Mouse (Mus musculus): Measurements from ENCODE around the gene Phf10.
"Not testable (repeated sequence)": the region's sequence is repeated elsewhere in the genome, so short reads cannot be mapped to it uniquely, and the experiment has no call there.

Gene Phf10

GRCm38 (mm10) chr17:14960951-14961556 is at the start of gene Phf10:
Phf10 (minus strand) TSS chr17:14961273.
- not testable (repeated sequence) for DNase-seq (ENCODE audit: low read depth, low spot score)

GRCm38 (mm10) chr17:15009706-15010413 is 48.8 kb upstream of the Phf10 start, which contains the start of gene Gm3435:
Gm3435 (plus strand) TSS chr17:15010176.
- not testable (repeated sequence) for DNase-seq (ENCODE audit: low read depth, low spot score)

GRCm38 (mm10) chr17:15009088-15009487 is 48.0 kb upstream of the Phf10 start:
- DNase-seq (ENCODE audit: low read depth, low spot score), result not testable (repeated sequence)

- DNase-seq (ENCODE audit: low read depth, low spot score), result not testable (repeated sequence)
Measured at GRCm38 (mm10) chr17:15000047-15000446, 39.0 kb upstream of the Phf10 start.

GRCm38 (mm10) chr17:14994140-14994539 is 33.1 kb upstream of the Phf10 start:
- DNase-seq (ENCODE audit: low read depth, low spot score), result not testable (repeated sequence)

- DNase-seq (ENCODE audit: low read depth, low spot score), result not testable (repeated sequence)
Measured at GRCm38 (mm10) chr17:14993139-14993832, 32.2 kb upstream of the Phf10 start.

GRCm38 (mm10) chr17:14992522-14993138 is 31.6 kb upstream of the Phf10 start:
- not testable (repeated sequence) for DNase-seq (ENCODE audit: low read depth, low spot score)

- not testable (repeated sequence) for DNase-seq (ENCODE audit: low read depth, low spot score)
Measured at GRCm38 (mm10) chr17:14990116-14990702, 29.1 kb upstream of the Phf10 start.

GRCm38 (mm10) chr17:14978362-14979038 is 17.4 kb upstream of the Phf10 start, which contains the start of the genes 9030025P20Rik and Gm3417:
9030025P20Rik (plus strand) TSS chr17:14978468.
Gm3417 (minus strand) TSS chr17:14978790.
- not testable (repeated sequence) for DNase-seq (ENCODE audit: low read depth, low spot score)

- not testable (repeated sequence) for DNase-seq (ENCODE audit: low read depth, low spot score)
Measured at GRCm38 (mm10) chr17:14977718-14978361, 16.8 kb upstream of the Phf10 start.

GRCm38 (mm10) chr17:14968373-14968913 is 7.4 kb upstream of the Phf10 start:
- DNase-seq (ENCODE audit: low read depth, low spot score), result not testable (repeated sequence)

- DNase-seq (ENCODE audit: low read depth, low spot score), result not testable (repeated sequence)
Measured at GRCm38 (mm10) chr17:14961557-14962154, 583 bp upstream of the Phf10 start.

GRCm38 (mm10) chr17:14960520-14960919 is 553 bp downstream of the Phf10 start:
- no peak for DNase-seq (ENCODE audit: low read depth, low spot score)

GRCm38 (mm10) chr17:14959979-14960378 is 1.1 kb downstream of the Phf10 start:
- no peak for DNase-seq (ENCODE audit: low read depth, low spot score)

GRCm38 (mm10) chr17:14958686-14959327 is 2.3 kb downstream of the Phf10 start:
- DNase-seq (ENCODE audit: low read depth, low spot score), result no peak

- no peak for DNase-seq (ENCODE audit: low read depth, low spot score)
Measured at GRCm38 (mm10) chr17:14953452-14953851, 7.6 kb downstream of the Phf10 start.

GRCm38 (mm10) chr17:14949161-14949827 is 11.8 kb downstream of the Phf10 start:
- DNase-seq (ENCODE audit: low read depth, low spot score), result no peak

- DNase-seq (ENCODE audit: low read depth, low spot score), result no peak
Measured at GRCm38 (mm10) chr17:14944551-14944950, 16.5 kb downstream of the Phf10 start.

GRCm38 (mm10) chr17:14943729-14944059 is 17.4 kb downstream of the Phf10 start:
- no peak for DNase-seq (ENCODE audit: low read depth, low spot score)

Measured in retina, postnatal 7 days (tissue).